Mouse (Mus musculus): Measurements from ENCODE around the gene Sept10.

DNA sequence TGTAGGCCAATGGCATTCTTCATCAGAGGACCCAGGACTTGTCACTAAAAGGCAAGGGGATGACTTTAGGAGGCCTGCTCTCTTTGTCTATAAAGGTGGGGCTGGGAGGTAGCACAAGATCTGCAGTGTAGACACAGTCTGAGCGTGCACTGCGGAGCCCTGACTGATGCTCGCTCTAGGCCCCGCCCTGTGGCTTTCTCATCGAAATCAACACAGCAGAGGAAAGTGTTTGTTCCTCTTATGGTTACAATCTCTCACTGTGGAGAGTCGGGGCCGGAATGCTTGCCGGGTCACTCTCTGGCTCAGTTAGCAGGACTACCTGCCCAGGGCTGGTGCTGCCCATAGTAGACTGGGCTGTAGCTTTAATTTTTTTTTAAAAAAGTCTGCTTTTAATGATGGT is 108.9 kb downstream of the Sept10 start:
- TF ChIP-seq CTCF (IDR thresholded peaks at IDR 0.05; ENCODE audit: low read depth) = no peak
- no peak for TF ChIP-seq EP300 (IDR thresholded peaks at IDR 0.05; ENCODE audit: low read depth)

Data from liver, postnatal 0 days (tissue).